Mouse (Mus musculus): ENCODE data around the gene Xaf1. TPM values are rescaled to one million over a fixed set of nuclear protein-coding genes. Genes with fewer than 3 reads are reported as not detected.

The Xaf1 gene
- polyA plus RNA-seq, 1 experiment from 2014 or later: 9.5 TPM

- ATAC-seq (replicated peaks; ENCODE audit: insufficient number of reproducible peaks, insufficient read depth, low FRiP score, low read depth): no peak
- Histone ChIP-seq H3K9ac (no peak overlapping the region), H3K4me3 (no peak overlapping the region), H3K4me2 (no peak overlapping the region), H3K9me3 (replicated peaks) (no peaks in the 10 kb centered on the region), H3K27ac (no peak overlapping the region), H3K4me1 (replicated peaks) (peaks cover 3% of the 10 kb centered on the region), H3K27me3 (no peaks in the 10 kb centered on the region), H3K36me3 (no peaks in the 10 kb centered on the region)
- WGBS: 84% methylated on average over 16 of the region's 16 CpGs
These were observed 17.8 kb upstream of the Xaf1 start for GRCm38 (mm10) chr11:72283486-72284224.

- 67% methylated on average over 14 of the region's 14 CpGs for WGBS
- Histone ChIP-seq H3K4me1 (replicated peaks) (peaks cover 3% of the 10 kb centered on the region), H3K9ac (no peak overlapping the region), H3K4me3 (no peak overlapping the region), H3K36me3 (no peaks in the 10 kb centered on the region), H3K9me3 (replicated peaks) (no peaks in the 10 kb centered on the region), H3K27me3 (no peaks in the 10 kb centered on the region), H3K27ac (no peak overlapping the region), H3K4me2 (no peak overlapping the region)
- no peak for ATAC-seq (replicated peaks; ENCODE audit: insufficient number of reproducible peaks, insufficient read depth, low FRiP score, low read depth)
These were observed 16.8 kb upstream of the Xaf1 start for GRCm38 (mm10) chr11:72284532-72285182.

GRCm38 (mm10) chr11:72285971-72286480 is 15.4 kb upstream of the Xaf1 start:
- WGBS: 67% methylated on average over 6 of the region's 6 CpGs
- Histone ChIP-seq H3K27me3 (no peaks in the 10 kb centered on the region), H3K4me1 (replicated peaks) (peaks cover 3% of the 10 kb centered on the region), H3K27ac (no peak overlapping the region), H3K9me3 (replicated peaks) (no peaks in the 10 kb centered on the region), H3K36me3 (no peaks in the 10 kb centered on the region), H3K9ac (no peak overlapping the region), H3K4me2 (no peak overlapping the region), H3K4me3 (no peak overlapping the region)
- no peak for ATAC-seq (replicated peaks; ENCODE audit: insufficient number of reproducible peaks, insufficient read depth, low FRiP score, low read depth)

- H3K4me2 ChIP-seq: no peak overlapping the region
- ATAC-seq (replicated peaks; ENCODE audit: insufficient number of reproducible peaks, insufficient read depth, low FRiP score, low read depth): no peak
- WGBS: 69% methylated on average over 3 of the region's 3 CpGs
- H3K9ac ChIP-seq: no peak overlapping the region
- H3K36me3 ChIP-seq: no peaks in the 10 kb centered on the region
- H3K9me3 ChIP-seq (replicated peaks): no peaks in the 10 kb centered on the region
- H3K4me1 ChIP-seq (replicated peaks): peaks cover 3% of the 10 kb centered on the region
- no peaks in the 10 kb centered on the region for H3K27me3 ChIP-seq
- no peak overlapping the region for H3K27ac ChIP-seq
- no peak overlapping the region for H3K4me3 ChIP-seq
These were observed 14.8 kb upstream of the Xaf1 start for GRCm38 (mm10) chr11:72286651-72287050.

- no peak for ATAC-seq (replicated peaks; ENCODE audit: insufficient number of reproducible peaks, insufficient read depth, low FRiP score, low read depth)
- H3K27me3 ChIP-seq: no peaks in the 10 kb centered on the region
- H3K9me3 ChIP-seq (replicated peaks): no peaks in the 10 kb centered on the region
- H3K4me2 ChIP-seq: no peak overlapping the region
- no peak overlapping the region for H3K27ac ChIP-seq
- no peaks in the 10 kb centered on the region for H3K36me3 ChIP-seq
- H3K9ac ChIP-seq: no peak overlapping the region
- WGBS: 90% methylated on average over 2 of the region's 2 CpGs
- H3K4me3 ChIP-seq: no peak overlapping the region
- peaks cover 3% of the 10 kb centered on the region for H3K4me1 ChIP-seq (replicated peaks)
These were observed 14.3 kb upstream of the Xaf1 start for GRCm38 (mm10) chr11:72287126-72287525.

GRCm38 (mm10) chr11:72287543-72287942 is 13.9 kb upstream of the Xaf1 start:
- no peak overlapping the region for H3K4me3 ChIP-seq
- no peaks in the 10 kb centered on the region for H3K36me3 ChIP-seq
- ATAC-seq (replicated peaks; ENCODE audit: insufficient number of reproducible peaks, insufficient read depth, low FRiP score, low read depth): no peak
- no peak overlapping the region for H3K9ac ChIP-seq
- no peak overlapping the region for H3K4me2 ChIP-seq
- peaks cover 3% of the 10 kb centered on the region for H3K4me1 ChIP-seq (replicated peaks)
- H3K9me3 ChIP-seq (replicated peaks): no peaks in the 10 kb centered on the region
- H3K27ac ChIP-seq: no peak overlapping the region
- H3K27me3 ChIP-seq: no peaks in the 10 kb centered on the region
- WGBS: 79% methylated on average over 3 of the region's 3 CpGs

- H3K4me1 ChIP-seq (replicated peaks): no peaks in the 10 kb centered on the region
- WGBS: 88% methylated on average over 2 of the region's 2 CpGs
- no peaks in the 10 kb centered on the region for H3K36me3 ChIP-seq
- H3K27ac ChIP-seq: no peak overlapping the region
- no peak overlapping the region for H3K4me2 ChIP-seq
- no peaks in the 10 kb centered on the region for H3K27me3 ChIP-seq
- no peak for ATAC-seq (replicated peaks; ENCODE audit: insufficient number of reproducible peaks, insufficient read depth, low FRiP score, low read depth)
- no peaks in the 10 kb centered on the region for H3K9me3 ChIP-seq (replicated peaks)
- no peak overlapping the region for H3K9ac ChIP-seq
- H3K4me3 ChIP-seq: no peak overlapping the region
These were observed 8.3 kb upstream of the Xaf1 start for GRCm38 (mm10) chr11:72293116-72293515.

- peak overlapping the region; percentile 38 for H3K4me3 ChIP-seq
These were observed 801 bp downstream of the Xaf1 start for GRCm38 (mm10) chr11:72302230-72302629.

GRCm38 (mm10) chr11:72307461-72307860 is 6.0 kb downstream of the Xaf1 start:
- Histone ChIP-seq H3K4me3 (no peak overlapping the region), H3K36me3 (0 out of 2 replicates have a peak, but pooled peaks cover 3% of the 10 kb centered on the region), H3K27me3 (0 out of 2 replicates have a peak, but pooled peaks cover 3% of the 10 kb centered on the region), H3K9me3 (replicated peaks) (no peaks in the 10 kb centered on the region), H3K4me2 (no peak overlapping the region), H3K27ac (no peak overlapping the region), H3K4me1 (replicated peaks) (peaks cover 6% of the 10 kb centered on the region), H3K9ac (no peak overlapping the region)
- no peak for ATAC-seq (replicated peaks; ENCODE audit: insufficient number of reproducible peaks, insufficient read depth, low FRiP score, low read depth)
- 80% methylated on average over 5 of the region's 5 CpGs for WGBS

More at GRCm38 (mm10) chr11:72302230-72302629, 801 bp downstream of the Xaf1 start:
- peaks cover 11% of the 10 kb centered on the region; the same call in 1 of the 2 replicates for H3K4me1 ChIP-seq (replicated peaks)
- ATAC-seq (replicated peaks; ENCODE audit: insufficient number of reproducible peaks, insufficient read depth, low FRiP score, low read depth): no peak
- no peak overlapping the region for H3K9ac ChIP-seq
- peak overlapping the region; percentile 57 for H3K4me2 ChIP-seq
- 62% methylated on average over 7 of the region's 7 CpGs for WGBS
- peak overlapping the region; percentile 64 for H3K27ac ChIP-seq
- H3K9me3 ChIP-seq (replicated peaks): no peaks in the 10 kb centered on the region
- no peaks in the 10 kb centered on the region for H3K36me3 ChIP-seq
- H3K27me3 ChIP-seq: no peaks in the 10 kb centered on the region

GRCm38 (mm10) chr11:72308982-72309381 is 7.6 kb downstream of the Xaf1 start:
- no peak for ATAC-seq (replicated peaks; ENCODE audit: insufficient number of reproducible peaks, insufficient read depth, low FRiP score, low read depth)
- 21% methylated on average over 2 of the region's 2 CpGs for WGBS

GRCm38 (mm10) chr11:72310491-72310890 is 9.1 kb downstream of the Xaf1 start:
- Histone ChIP-seq H3K4me1 (replicated peaks) (peaks cover 11% of the 10 kb centered on the region), H3K9me3 (replicated peaks) (no peaks in the 10 kb centered on the region), H3K36me3 (0 out of 2 replicates have a peak, but pooled peaks cover 3% of the 10 kb centered on the region), H3K9ac (no peak overlapping the region), H3K4me3 (no peak overlapping the region), H3K27ac (no peak overlapping the region), H3K4me2 (no peak overlapping the region), H3K27me3 (peaks cover 31% of the 10 kb centered on the region)
- WGBS: 61% methylated on average over 4 of the region's 4 CpGs
- no peak for ATAC-seq (replicated peaks; ENCODE audit: insufficient number of reproducible peaks, insufficient read depth, low FRiP score, low read depth)

More at GRCm38 (mm10) chr11:72308982-72309381, 7.6 kb downstream of the Xaf1 start:
- no peak overlapping the region for H3K4me3 ChIP-seq
- H3K27ac ChIP-seq: no peak overlapping the region
- H3K36me3 ChIP-seq: 0 out of 2 replicates have a peak, but pooled peaks cover 3% of the 10 kb centered on the region
- H3K27me3 ChIP-seq: peaks cover 16% of the 10 kb centered on the region
- H3K9ac ChIP-seq: no peak overlapping the region
- no peaks in the 10 kb centered on the region for H3K9me3 ChIP-seq (replicated peaks)
- peaks cover 6% of the 10 kb centered on the region for H3K4me1 ChIP-seq (replicated peaks)
- H3K4me2 ChIP-seq: no peak overlapping the region

All from heart, embryonic 15.5 days (tissue).